Mouse (Mus musculus): ENCODE measurements around the gene Wdr46. TPM values are rescaled to one million over a fixed set of nuclear protein-coding genes. Genes with fewer than 3 reads are reported as not detected.
"Not testable (repeated sequence)": the region's sequence is repeated elsewhere in the genome, so short reads cannot be mapped to it uniquely, and the experiment has no call there.

Wdr46 gene
- polyA plus RNA-seq, 1 experiment from 2014 or later, result 44.0 TPM

- no peaks in the 10 kb centered on the region for H3K9me3 ChIP-seq (replicated peaks)
- H3K4me3 ChIP-seq (replicated peaks), result no peak overlapping the region
- H3K4me2 ChIP-seq, result no peak overlapping the region
- no peak overlapping the region for H3K9ac ChIP-seq
- 74% methylated on average over 7 of the region's 7 CpGs for WGBS
- ATAC-seq (replicated peaks; ENCODE audit: low FRiP score), result no peak
- H3K27me3 ChIP-seq, result no peaks in the 10 kb centered on the region
- H3K4me1 ChIP-seq, result peaks cover 1% of the 10 kb centered on the region; the same call in 1 of the 2 replicates
- no peak overlapping the region for H3K27ac ChIP-seq
- no peaks in the 10 kb centered on the region for H3K36me3 ChIP-seq
Measured at GRCm38 (mm10) chr17:33902491-33902890, 38.0 kb upstream of the Wdr46 start.

- not testable (repeated sequence) for ATAC-seq (replicated peaks; ENCODE audit: low FRiP score); H3K4me2 ChIP-seq; H3K9ac ChIP-seq; H3K9me3 ChIP-seq (replicated peaks); H3K4me3 ChIP-seq (replicated peaks); H3K27me3 ChIP-seq; H3K27ac ChIP-seq; H3K36me3 ChIP-seq
- peaks cover 12% of the 10 kb centered on the region for H3K4me1 ChIP-seq
- WGBS, result 78% methylated on average over 6 of the region's 6 CpGs
Measured at GRCm38 (mm10) chr17:33903911-33904651, 36.4 kb upstream of the Wdr46 start.

GRCm38 (mm10) chr17:33904835-33905234, 35.6 kb upstream of the Wdr46 start, which contains the start of gene Platr17:
TSS of gene Platr17 (plus strand) at chr17:33905135.
- H3K9me3 ChIP-seq (replicated peaks); ATAC-seq (replicated peaks; ENCODE audit: low FRiP score); H3K9ac ChIP-seq; H3K4me3 ChIP-seq (replicated peaks); H3K4me2 ChIP-seq; H3K36me3 ChIP-seq; H3K27me3 ChIP-seq; H3K27ac ChIP-seq: not testable (repeated sequence)
- peaks cover 12% of the 10 kb centered on the region for H3K4me1 ChIP-seq
- 25% methylated on average over 4 of the region's 4 CpGs for WGBS

GRCm38 (mm10) chr17:33908331-33909076, 32.0 kb upstream of the Wdr46 start:
- Histone ChIP-seq H3K4me2 (peak overlapping the region; percentile 98), H3K9me3 (replicated peaks) (no peaks in the 10 kb centered on the region), H3K36me3 (peaks cover 27% of the 10 kb centered on the region), H3K27me3 (no peaks in the 10 kb centered on the region), H3K27ac (peak overlapping the region; percentile 94), H3K4me1 (peaks cover 40% of the 10 kb centered on the region), H3K4me3 (replicated peaks) (peak overlapping the region; percentile 66), H3K9ac (peak overlapping the region; percentile 68)
- WGBS, result under 1% methylated on average over 44 of the region's 44 CpGs
- peak; percentile 63 for ATAC-seq (replicated peaks; ENCODE audit: low FRiP score)

GRCm38 (mm10) chr17:33909077-33909868, 31.2 kb upstream of the Wdr46 start, which contains the start of gene Daxx:
TSS of gene Daxx (plus strand) at chr17:33909414.
- WGBS, result under 1% methylated on average over 68 of the region's 68 CpGs
- H3K27me3 ChIP-seq, result no peaks in the 10 kb centered on the region
- H3K27ac ChIP-seq, result peak within 1 kb of the TSS; percentile 94
- peak within 1 kb of the TSS; percentile 66 for H3K4me3 ChIP-seq (replicated peaks)
- H3K9me3 ChIP-seq (replicated peaks), result no peaks in the 10 kb centered on the region
- peaks cover 40% of the 10 kb centered on the region for H3K4me1 ChIP-seq
- H3K9ac ChIP-seq, result peak within 1 kb of the TSS; percentile 77
- peak within 1 kb of the TSS; percentile 98 for H3K4me2 ChIP-seq
- peak; percentile 96 for ATAC-seq (replicated peaks; ENCODE audit: low FRiP score)
- H3K36me3 ChIP-seq, result peaks cover 35% of the 10 kb centered on the region

GRCm38 (mm10) chr17:33909869-33910250, 30.6 kb upstream of the Wdr46 start:
- Histone ChIP-seq H3K27me3 (no peaks in the 10 kb centered on the region), H3K4me1 (peaks cover 42% of the 10 kb centered on the region), H3K4me3 (replicated peaks) (peak overlapping the region; percentile 66), H3K4me2 (peak overlapping the region; percentile 98), H3K9ac (peak overlapping the region; percentile 77), H3K27ac (peak overlapping the region; percentile 84), H3K36me3 (peaks cover 40% of the 10 kb centered on the region), H3K9me3 (replicated peaks) (no peaks in the 10 kb centered on the region)
- ATAC-seq (replicated peaks; ENCODE audit: low FRiP score), result 0 out of 2 replicates have a peak, but pooled peaks have one; percentile 6
- WGBS, result under 1% methylated on average over 14 of the region's 14 CpGs

- peaks cover 45% of the 10 kb centered on the region for H3K36me3 ChIP-seq
- H3K4me1 ChIP-seq, result peaks cover 48% of the 10 kb centered on the region
- H3K9ac ChIP-seq, result peak overlapping the region; percentile 77
- H3K27me3 ChIP-seq, result no peaks in the 10 kb centered on the region
- 41% methylated on average over 11 of the region's 11 CpGs for WGBS
- peak overlapping the region; percentile 66 for H3K4me3 ChIP-seq (replicated peaks)
- H3K27ac ChIP-seq, result peak overlapping the region; percentile 84
- H3K9me3 ChIP-seq (replicated peaks), result no peaks in the 10 kb centered on the region
- H3K4me2 ChIP-seq, result peak overlapping the region; percentile 98
- ATAC-seq (replicated peaks; ENCODE audit: low FRiP score), result no peak
Measured at GRCm38 (mm10) chr17:33910346-33911051, 30.0 kb upstream of the Wdr46 start.

- 62% methylated on average over 31 of the region's 31 CpGs for WGBS
- Histone ChIP-seq H3K27me3 (no peaks in the 10 kb centered on the region), H3K36me3 (peaks cover 45% of the 10 kb centered on the region), H3K9me3 (replicated peaks) (no peaks in the 10 kb centered on the region), H3K27ac (peak overlapping the region; percentile 51), H3K9ac (0 out of 2 replicates have a peak overlapping the region, but pooled peaks have one; percentile 5), H3K4me2 (peak overlapping the region; percentile 98), H3K4me1 (peaks cover 49% of the 10 kb centered on the region), H3K4me3 (replicated peaks) (peak overlapping the region; percentile 14)
- no peak for ATAC-seq (replicated peaks; ENCODE audit: low FRiP score)
Measured at GRCm38 (mm10) chr17:33911052-33911812, 29.2 kb upstream of the Wdr46 start.

GRCm38 (mm10) chr17:33911813-33912414, 28.5 kb upstream of the Wdr46 start:
- 49% methylated on average over 28 of the region's 28 CpGs for WGBS
- no peaks in the 10 kb centered on the region for H3K27me3 ChIP-seq
- peaks cover 45% of the 10 kb centered on the region for H3K36me3 ChIP-seq
- peaks cover 55% of the 10 kb centered on the region for H3K4me1 ChIP-seq
- H3K4me2 ChIP-seq, result peak overlapping the region; percentile 98
- no peak for ATAC-seq (replicated peaks; ENCODE audit: low FRiP score)
- no peaks in the 10 kb centered on the region for H3K9me3 ChIP-seq (replicated peaks)
- H3K9ac ChIP-seq, result peak overlapping the region; percentile 5; the same call in 1 of the 2 replicates
- peak overlapping the region; percentile 51 for H3K27ac ChIP-seq
- H3K4me3 ChIP-seq (replicated peaks), result peak overlapping the region; percentile 14

- peaks cover 51% of the 10 kb centered on the region for H3K36me3 ChIP-seq
- no peak for ATAC-seq (replicated peaks; ENCODE audit: low FRiP score)
- H3K27me3 ChIP-seq, result no peaks in the 10 kb centered on the region
- no peak overlapping the region for H3K4me3 ChIP-seq (replicated peaks)
- no peak overlapping the region for H3K4me2 ChIP-seq
- H3K27ac ChIP-seq, result no peak overlapping the region
- H3K9me3 ChIP-seq (replicated peaks), result no peaks in the 10 kb centered on the region
- WGBS, result 89% methylated on average over 10 of the region's 10 CpGs
- H3K4me1 ChIP-seq, result peaks cover 60% of the 10 kb centered on the region
- no peak overlapping the region for H3K9ac ChIP-seq
Measured at GRCm38 (mm10) chr17:33913264-33913663, 27.2 kb upstream of the Wdr46 start.

Measured in kidney, embryonic 15.5 days (tissue).